Mouse (Mus musculus): ENCODE results near the gene Scn2b.

- TF ChIP-seq CTCF (conservative IDR thresholded peaks at IDR 0.05; ENCODE audit: low read length) (no peak), POU5F1 (IDR thresholded peaks at IDR 0.05; ENCODE audit: borderline replicate concordance, low read length) (no peak)
Observed at GRCm38 (mm10) chr9:45095149-45095937, 22.2 kb upstream of the Scn2b start.

Measured in E14TG2a.4 (cell line).